Mouse (Mus musculus): ENCODE data around the gene U90926. TPM values are rescaled to one million over a fixed set of nuclear protein-coding genes. Genes with fewer than 3 reads are reported as not detected.
"Not testable (repeated sequence)": the region's sequence is repeated elsewhere in the genome, so short reads cannot be mapped to it uniquely, and the experiment has no call there.

U90926 gene
- polyA plus RNA-seq, 1 experiment from 2014 or later, result not detected

DNA sequence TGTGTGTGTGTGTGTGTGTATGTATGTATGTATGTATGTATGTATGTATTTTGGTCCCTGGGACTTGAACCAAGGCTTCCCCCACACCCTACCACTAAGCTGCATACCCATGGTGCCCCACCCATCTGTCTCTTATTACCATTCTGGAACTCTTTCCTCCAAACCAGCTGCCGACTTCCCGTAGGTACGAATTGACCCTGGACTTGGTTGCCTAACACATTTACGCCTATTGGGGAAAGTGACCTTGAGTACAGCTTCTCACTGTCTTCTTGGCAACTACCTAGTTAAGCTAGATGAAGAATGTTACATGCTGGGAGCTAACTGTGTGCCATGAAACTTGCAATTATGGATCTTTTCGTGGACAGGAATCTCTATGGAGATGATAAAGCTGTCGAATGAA, 9.1 kb downstream of the U90926 start:
- no peaks in the 10 kb centered on the region for H3K27me3 ChIP-seq (replicated peaks; ENCODE audit: low read depth, poor library complexity, severe bottlenecking)
- H3K9me3 ChIP-seq, result no peaks in the 10 kb centered on the region
- WGBS, result 88% methylated on average over 6 of the region's 6 CpGs
- no peak overlapping the region for H3K4me3 ChIP-seq
- no peak overlapping the region for H3K27ac ChIP-seq (replicated peaks)
- no peaks in the 10 kb centered on the region for H3K4me1 ChIP-seq
- DNase-seq (ENCODE audit: low spot score), result no peak
- H3K36me3 ChIP-seq (replicated peaks), result peaks cover 43% of the 10 kb centered on the region

GRCm38 (mm10) chr5:92205706-92206105, 9.5 kb downstream of the U90926 start:
- Histone ChIP-seq H3K27me3 (replicated peaks; ENCODE audit: low read depth, poor library complexity, severe bottlenecking) (no peaks in the 10 kb centered on the region), H3K27ac (replicated peaks) (no peak overlapping the region), H3K4me1 (no peaks in the 10 kb centered on the region), H3K36me3 (replicated peaks) (peaks cover 47% of the 10 kb centered on the region), H3K4me3 (no peak overlapping the region), H3K9me3 (no peaks in the 10 kb centered on the region)
- DNase-seq (ENCODE audit: low spot score), result no peak
- WGBS, result 93% methylated on average over 5 of the region's 5 CpGs

- Histone ChIP-seq H3K4me1 (no peaks in the 10 kb centered on the region), H3K27ac (replicated peaks) (no peak overlapping the region), H3K27me3 (replicated peaks; ENCODE audit: low read depth, poor library complexity, severe bottlenecking) (no peaks in the 10 kb centered on the region), H3K9me3 (no peaks in the 10 kb centered on the region), H3K36me3 (replicated peaks) (peaks cover 53% of the 10 kb centered on the region), H3K4me3 (no peak overlapping the region)
- 94% methylated on average over 7 of the region's 7 CpGs for WGBS
- DNase-seq (ENCODE audit: low spot score), result no peak
Observed at GRCm38 (mm10) chr5:92205184-92205583, 10.0 kb downstream of the U90926 start.

GRCm38 (mm10) chr5:92204162-92205036, 10.8 kb downstream of the U90926 start:
- DNase-seq (ENCODE audit: low spot score), result no peak
- Histone ChIP-seq H3K4me3 (no peak overlapping the region), H3K36me3 (replicated peaks) (peaks cover 61% of the 10 kb centered on the region), H3K27me3 (replicated peaks; ENCODE audit: low read depth, poor library complexity, severe bottlenecking) (no peaks in the 10 kb centered on the region), H3K9me3 (no peaks in the 10 kb centered on the region), H3K4me1 (no peaks in the 10 kb centered on the region), H3K27ac (replicated peaks) (no peak overlapping the region)
- WGBS, result 90% methylated on average over 6 of the region's 6 CpGs

DNA sequence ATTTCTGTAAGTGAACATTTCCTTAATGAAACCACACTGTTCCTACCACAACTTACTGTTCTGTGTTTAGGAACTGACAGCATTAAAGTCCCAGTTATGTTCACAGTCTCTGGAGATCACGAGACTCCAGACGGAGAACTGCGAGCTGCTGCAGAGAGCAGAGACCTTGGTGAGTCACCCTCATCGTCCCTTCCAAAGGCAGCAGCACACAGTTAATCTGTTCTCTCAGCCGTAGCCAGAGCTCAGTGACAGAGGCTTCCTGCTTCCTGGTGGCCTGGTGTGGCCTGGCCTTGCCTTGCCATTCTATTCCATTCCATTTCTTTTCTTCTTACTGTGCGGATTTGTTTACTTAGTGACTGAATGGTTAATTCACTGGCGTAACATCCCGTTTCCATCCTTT, 16.9 kb downstream of the U90926 start:
- no peak for DNase-seq (ENCODE audit: low spot score)
- Histone ChIP-seq H3K4me3 (no peak overlapping the region), H3K36me3 (replicated peaks) (peaks cover 96% of the 10 kb centered on the region), H3K27me3 (replicated peaks; ENCODE audit: low read depth, poor library complexity, severe bottlenecking) (no peaks in the 10 kb centered on the region), H3K27ac (replicated peaks) (no peak overlapping the region), H3K4me1 (no peaks in the 10 kb centered on the region), H3K9me3 (no peaks in the 10 kb centered on the region)
- WGBS, result 85% methylated on average over 8 of the region's 8 CpGs

GRCm38 (mm10) chr5:92196895-92197811, 18.1 kb downstream of the U90926 start:
- no peaks in the 10 kb centered on the region for H3K27me3 ChIP-seq (replicated peaks; ENCODE audit: low read depth, poor library complexity, severe bottlenecking)
- H3K36me3 ChIP-seq (replicated peaks), result peaks cover 97% of the 10 kb centered on the region
- H3K27ac ChIP-seq (replicated peaks), result no peak overlapping the region
- no peaks in the 10 kb centered on the region for H3K9me3 ChIP-seq
- 90% methylated on average over 15 of the region's 15 CpGs for WGBS
- no peak overlapping the region for H3K4me3 ChIP-seq
- no peak for DNase-seq (ENCODE audit: low spot score)
- no peaks in the 10 kb centered on the region for H3K4me1 ChIP-seq

DNA sequence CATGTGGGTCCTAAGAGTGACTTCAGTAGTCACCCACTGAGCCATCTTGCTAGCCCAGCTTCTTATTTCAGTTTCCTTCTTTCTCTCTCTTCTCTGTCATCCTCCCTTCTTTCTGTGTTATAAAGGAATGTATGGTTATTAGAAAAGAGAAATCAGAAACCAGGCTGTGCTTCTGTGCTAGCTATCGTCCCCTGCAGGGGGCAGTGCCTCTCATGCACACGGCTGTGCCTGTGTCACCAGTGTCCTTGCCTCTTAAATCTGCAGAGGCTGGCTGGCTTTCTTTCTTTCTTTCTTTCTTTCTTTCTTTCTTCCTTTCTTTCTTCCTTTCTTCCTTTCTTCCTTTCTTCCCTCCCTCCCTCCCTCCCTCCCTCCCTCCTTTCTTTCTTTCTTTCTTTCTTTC, 19.5 kb downstream of the U90926 start:
- H3K36me3 ChIP-seq (replicated peaks), result peaks cover 90% of the 10 kb centered on the region
- not testable (repeated sequence) for H3K4me1 ChIP-seq; H3K4me3 ChIP-seq; H3K27ac ChIP-seq (replicated peaks); H3K9me3 ChIP-seq; H3K27me3 ChIP-seq (replicated peaks; ENCODE audit: low read depth, poor library complexity, severe bottlenecking)
- DNase-seq (ENCODE audit: low spot score), result peak; percentile 27
- 72% methylated on average over 2 of the region's 2 CpGs for WGBS

DNA sequence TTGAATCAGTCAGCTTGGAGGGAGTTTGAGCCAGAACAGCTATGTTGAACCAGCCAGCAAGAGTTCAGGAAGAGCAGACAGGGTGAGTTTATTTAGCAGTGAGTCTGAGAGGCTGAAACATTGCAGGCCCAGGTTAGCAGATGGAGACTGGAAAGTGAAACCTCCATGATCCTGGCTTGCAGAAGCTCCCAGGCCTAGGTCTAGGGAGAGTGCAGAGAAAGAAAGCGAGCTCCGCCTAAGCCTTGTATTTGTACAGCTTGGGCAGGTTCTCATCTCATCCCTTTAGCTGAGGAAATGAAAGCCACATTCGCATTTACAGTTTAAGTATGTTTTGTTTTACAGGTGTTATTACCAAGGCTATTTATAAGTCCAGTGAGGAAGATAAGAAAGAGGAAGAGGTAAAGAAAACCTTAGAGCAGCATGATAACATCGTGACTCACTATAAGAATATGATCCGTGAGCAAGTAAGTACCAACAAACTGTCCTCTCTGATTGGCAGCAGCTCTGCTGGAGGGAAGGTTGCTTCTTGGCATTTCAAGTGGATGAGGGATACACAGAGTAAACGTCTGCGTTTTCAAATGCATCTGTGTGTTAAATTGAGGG, 26.2 kb downstream of the U90926 start:
- H3K4me3 ChIP-seq, result no peak overlapping the region
- peaks cover 82% of the 10 kb centered on the region for H3K36me3 ChIP-seq (replicated peaks)
- H3K9me3 ChIP-seq, result peaks cover 5% of the 10 kb centered on the region; the same call in 1 of the 2 replicates
- no peak for DNase-seq (ENCODE audit: low spot score)
- 97% methylated on average over 7 of the region's 7 CpGs for WGBS
- no peaks in the 10 kb centered on the region for H3K4me1 ChIP-seq
- no peaks in the 10 kb centered on the region for H3K27me3 ChIP-seq (replicated peaks; ENCODE audit: low read depth, poor library complexity, severe bottlenecking)
- no peak overlapping the region for H3K27ac ChIP-seq (replicated peaks)

DNA sequence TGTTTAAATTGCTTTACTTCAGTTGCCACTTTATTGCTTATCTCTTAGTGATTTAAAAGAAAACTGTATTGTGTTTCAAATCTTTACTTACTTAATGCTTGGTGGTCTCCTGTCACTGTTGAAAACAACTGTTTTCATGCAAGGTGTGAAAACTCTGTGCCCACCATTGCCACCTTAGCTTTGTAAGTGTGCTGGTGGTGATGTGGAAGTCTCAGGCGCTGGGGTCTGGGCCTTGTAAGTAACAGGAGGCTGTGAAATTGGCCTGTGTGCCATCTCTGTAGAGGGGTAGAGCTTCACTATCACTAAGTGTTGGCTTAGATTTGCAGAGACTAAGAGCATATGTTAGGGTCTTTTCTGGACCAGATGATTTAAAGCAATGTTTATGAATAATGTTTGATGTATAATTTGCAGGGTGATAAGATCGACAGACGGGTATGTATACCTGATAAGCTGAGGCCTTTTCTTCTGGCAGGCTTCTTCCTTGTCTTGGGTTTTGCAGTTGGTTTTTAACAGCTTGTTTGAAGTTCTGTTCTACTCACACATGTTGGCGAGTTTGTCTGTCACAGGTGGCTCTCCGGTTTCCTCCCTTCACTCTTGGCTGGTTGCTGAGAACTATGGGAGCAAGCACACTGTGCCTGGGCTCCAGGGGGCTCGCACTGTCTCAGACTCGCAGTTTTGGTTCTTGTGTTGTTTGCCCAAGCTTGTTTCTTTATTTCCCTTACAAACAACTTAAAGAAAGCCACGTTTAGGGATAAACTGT, 32.0 kb downstream of the U90926 start:
- Histone ChIP-seq H3K27ac (replicated peaks) (no peak overlapping the region), H3K4me1 (no peaks in the 10 kb centered on the region), H3K27me3 (replicated peaks; ENCODE audit: low read depth, poor library complexity, severe bottlenecking) (no peaks in the 10 kb centered on the region), H3K4me3 (no peak overlapping the region), H3K36me3 (replicated peaks) (peaks cover 79% of the 10 kb centered on the region), H3K9me3 (no peaks in the 10 kb centered on the region; the same call in 1 of the 2 replicates)
- no peak for DNase-seq (ENCODE audit: low spot score)
- WGBS, result 90% methylated on average over 8 of the region's 8 CpGs

- H3K27me3 ChIP-seq (replicated peaks; ENCODE audit: low read depth, poor library complexity, severe bottlenecking), result no peaks in the 10 kb centered on the region
- WGBS, result 90% methylated on average over 6 of the region's 6 CpGs
- peaks cover 52% of the 10 kb centered on the region for H3K36me3 ChIP-seq (replicated peaks)
- DNase-seq (ENCODE audit: low spot score), result no peak
- no peaks in the 10 kb centered on the region for H3K9me3 ChIP-seq
- H3K27ac ChIP-seq (replicated peaks), result no peak overlapping the region
- no peak overlapping the region for H3K4me3 ChIP-seq
- H3K4me1 ChIP-seq, result no peaks in the 10 kb centered on the region
Observed at GRCm38 (mm10) chr5:92165976-92166375, 49.2 kb downstream of the U90926 start.
